Mouse (Mus musculus): ENCODE measurements around the gene Cyp26c1.

DNA sequence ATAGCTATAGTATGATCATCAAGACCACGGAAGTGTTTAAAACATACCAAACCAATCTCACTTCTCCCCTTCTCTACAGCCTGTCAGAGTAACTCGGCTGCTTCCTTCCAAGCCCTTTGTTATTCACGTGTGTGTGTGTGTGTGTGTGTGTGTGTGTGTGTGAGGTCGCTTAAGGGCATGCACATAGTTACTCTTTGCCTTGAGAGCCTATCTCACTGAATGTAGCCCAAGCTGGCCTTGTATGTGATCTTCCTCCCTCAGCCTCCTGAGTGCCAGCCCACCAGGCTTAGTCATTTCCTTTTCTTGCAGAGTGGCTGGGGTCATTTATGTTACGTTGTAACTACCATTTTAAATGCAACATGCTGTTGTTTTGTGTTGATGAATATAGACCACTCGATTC is 20.1 kb upstream of the Cyp26c1 start:
- no peak for TF ChIP-seq CTCF (IDR thresholded peaks at IDR 0.05; ENCODE audit: low read depth)
- no peak for TF ChIP-seq EP300 (IDR thresholded peaks at IDR 0.05; ENCODE audit: low read depth)

Data from liver, postnatal 0 days (tissue).